Mouse (Mus musculus) neural tube, embryonic 13.5 days (tissue): ENCODE measurements around the gene A930018P22Rik. TPM values are rescaled to one million over a fixed set of nuclear protein-coding genes. Genes with fewer than 3 reads are reported as not detected.
"Not testable (repeated sequence)": the region's sequence is repeated elsewhere in the genome, so short reads cannot be mapped to it uniquely, and the experiment has no call there.

Experiments used
- ATAC-seq: fragments of 200-750 bp; cut with Nextera tagmentation; 2 replicates; pipeline ENCODE4 v1.8.0; 2017; ENCODE audit warnings: low read depth, mild to moderate bottlenecking, moderate TSS enrichment, moderate library complexity
- H3K27ac ChIP-seq: fragments of 300-500 bp; sonication (generic); replicated peaks from 2 replicates; pipeline ENCODE4 v1.5.1; 2015; ENCODE audit warnings: moderate library complexity, mild to moderate bottlenecking, inconsistent platforms
- H3K27me3 ChIP-seq: fragments of 300-500 bp; sonication (generic); 2 replicates; pipeline ENCODE4 v1.6.1; 2015; ENCODE audit warnings: mild to moderate bottlenecking, inconsistent platforms
- H3K36me3 ChIP-seq: fragments of 300-500 bp; sonication (generic); 2 replicates; pipeline ENCODE4 v1.6.1; 2015; ENCODE audit warnings: mild to moderate bottlenecking, inconsistent platforms
- H3K4me1 ChIP-seq: fragments of 300-500 bp; sonication (generic); replicated peaks from 2 replicates; pipeline ENCODE4 v1.6.1; 2015; ENCODE audit warnings: inconsistent platforms
- H3K4me2 ChIP-seq: fragments of 300-500 bp; sonication (generic); 2 replicates; pipeline ENCODE4 v1.6.1; 2015; ENCODE audit warnings: inconsistent platforms, mild to moderate bottlenecking, moderate library complexity
- H3K4me3 ChIP-seq: fragments of 300-500 bp; sonication (generic); 2 replicates; pipeline ENCODE4 v1.5.1; 2015; ENCODE audit warnings: mild to moderate bottlenecking, inconsistent platforms
- H3K9ac ChIP-seq: fragments of 300-500 bp; sonication (generic); 2 replicates; pipeline ENCODE4 v1.6.1; 2015; ENCODE audit warnings: moderate library complexity, mild to moderate bottlenecking, inconsistent platforms
- H3K9me3 ChIP-seq: fragments of 300-500 bp; sonication (generic); 2 replicates; pipeline ENCODE4 v1.6.1; 2016; ENCODE audit warnings: inconsistent platforms
- WGBS: fragments of 180-500 bp; shearing (Covaris S2); methylation state at CpG from one replicate; pipeline ENCODE4 v1.1.7; 2015; 5-methylcytosine and 5-hydroxymethylcytosine counted together
- polyA plus RNA-seq: library from polyadenylated mRNA; unstranded; fragments of >200 nt; fragmentation: Nextera tagmentation; extraction: Ambion mirVana; gene quantifications from 2 replicates; pipeline ENCODE4 v1.2.1, GENCODE M21; 2015

A930018P22Rik gene
- polyA plus RNA-seq, 1 experiment from 2014 or later: 0.24 TPM

DNA sequence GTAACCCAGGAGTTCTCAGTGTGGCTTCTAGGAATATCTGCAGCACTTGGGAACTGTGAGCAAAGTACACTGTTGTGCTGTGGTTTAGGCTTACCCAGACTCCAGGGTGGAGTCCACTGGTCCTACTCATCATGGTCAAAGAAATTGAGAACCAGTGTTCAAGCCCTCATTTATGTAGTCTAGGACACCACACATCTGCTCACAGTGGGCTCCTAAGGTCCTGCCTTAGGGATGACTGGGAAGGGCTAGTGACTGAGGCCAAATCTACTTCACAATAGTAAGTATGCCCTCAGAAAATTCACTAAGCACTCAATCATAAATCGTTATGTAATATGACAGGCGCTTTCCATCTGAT is 23.4 kb upstream of the A930018P22Rik start:
- Histone ChIP-seq H3K4me3 (no peak overlapping the region), H3K9ac (no peak overlapping the region), H3K9me3 (no peaks in the 10 kb centered on the region), H3K27me3 (no peaks in the 10 kb centered on the region), H3K36me3 (no peaks in the 10 kb centered on the region), H3K4me2 (no peak overlapping the region), H3K4me1 (peaks cover 10% of the 10 kb centered on the region), H3K27ac (no peak overlapping the region)
- no peak for ATAC-seq
- WGBS: 96% methylated on average over 2 of the region's 2 CpGs

DNA sequence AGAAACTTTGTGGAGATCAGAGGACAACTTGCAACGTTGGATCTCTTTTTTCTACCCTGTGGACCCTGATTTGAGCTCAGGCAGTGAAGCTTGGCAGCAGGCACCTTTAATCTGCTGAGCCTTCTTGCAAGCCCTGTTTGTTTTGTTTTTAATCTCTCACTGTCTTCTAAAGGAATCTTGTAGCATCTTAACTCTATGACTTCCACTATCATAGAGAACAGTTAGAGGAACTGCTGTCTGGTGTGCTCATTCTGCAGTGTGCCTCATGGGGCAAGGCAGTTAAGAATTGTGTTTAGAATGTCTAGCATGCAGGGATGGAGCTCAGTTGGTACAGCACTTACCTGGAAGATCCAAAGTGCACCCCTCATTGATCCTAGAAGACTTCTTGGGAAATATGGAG is 22.6 kb upstream of the A930018P22Rik start:
- Histone ChIP-seq H3K27ac (no peak overlapping the region), H3K36me3 (no peaks in the 10 kb centered on the region), H3K9me3 (no peaks in the 10 kb centered on the region), H3K4me2 (no peak overlapping the region), H3K4me3 (no peak overlapping the region), H3K4me1 (peaks cover 10% of the 10 kb centered on the region), H3K9ac (no peak overlapping the region), H3K27me3 (no peaks in the 10 kb centered on the region)
- 65% methylated on average over 1 of the region's 1 CpGs for WGBS
- no peak for ATAC-seq

DNA sequence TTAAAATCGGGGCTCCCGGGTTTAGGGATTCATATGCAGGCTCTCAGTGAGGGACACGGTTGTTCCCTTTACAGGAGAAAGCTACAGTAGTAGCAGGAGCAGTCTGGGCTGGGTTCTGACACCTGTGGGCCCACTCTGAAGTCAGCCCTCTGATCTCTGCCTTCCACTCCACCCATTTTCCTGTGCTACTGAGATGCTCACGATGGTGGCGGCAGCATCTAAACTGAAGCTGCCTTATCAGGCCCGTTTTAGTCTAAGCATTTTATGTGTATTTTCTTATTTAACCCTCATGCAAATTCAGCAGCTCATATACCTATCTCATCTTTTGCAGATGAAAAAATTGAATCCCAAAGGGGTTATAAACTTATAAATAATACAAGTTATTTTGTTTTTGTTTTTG is 17.8 kb upstream of the A930018P22Rik start:
- Histone ChIP-seq H3K27ac (no peak overlapping the region), H3K4me2 (no peak overlapping the region), H3K4me3 (no peak overlapping the region), H3K4me1 (no peaks in the 10 kb centered on the region), H3K9ac (no peak overlapping the region), H3K27me3 (no peaks in the 10 kb centered on the region), H3K36me3 (no peaks in the 10 kb centered on the region), H3K9me3 (no peaks in the 10 kb centered on the region)
- 87% methylated on average over 6 of the region's 6 CpGs for WGBS
- ATAC-seq: no peak

DNA sequence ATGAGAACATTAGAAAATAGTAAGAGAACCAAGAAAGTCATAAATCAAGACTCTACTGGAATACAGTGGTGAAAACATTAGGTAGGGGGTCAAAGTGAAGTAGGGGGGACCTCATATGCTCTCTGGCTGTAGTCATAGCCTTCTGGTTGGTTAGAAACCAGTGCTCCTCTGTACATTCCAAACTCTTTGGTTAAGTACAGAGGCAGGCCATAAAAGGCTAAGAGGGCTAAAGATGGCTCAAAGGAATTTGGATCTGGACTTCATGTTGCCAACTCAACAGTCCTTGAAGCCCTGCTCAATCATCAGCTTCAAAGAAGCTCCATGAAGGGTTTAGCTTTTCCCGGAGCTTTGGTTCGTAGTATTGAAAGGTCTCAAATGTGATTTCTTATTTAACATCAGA is 13.5 kb upstream of the A930018P22Rik start:
- not testable (repeated sequence) for ATAC-seq, H3K9me3 ChIP-seq, H3K4me1 ChIP-seq, H3K9ac ChIP-seq, H3K27me3 ChIP-seq, H3K4me2 ChIP-seq, H3K4me3 ChIP-seq, H3K27ac ChIP-seq, H3K36me3 ChIP-seq
- WGBS: 93% methylated on average over 2 of the region's 2 CpGs

DNA sequence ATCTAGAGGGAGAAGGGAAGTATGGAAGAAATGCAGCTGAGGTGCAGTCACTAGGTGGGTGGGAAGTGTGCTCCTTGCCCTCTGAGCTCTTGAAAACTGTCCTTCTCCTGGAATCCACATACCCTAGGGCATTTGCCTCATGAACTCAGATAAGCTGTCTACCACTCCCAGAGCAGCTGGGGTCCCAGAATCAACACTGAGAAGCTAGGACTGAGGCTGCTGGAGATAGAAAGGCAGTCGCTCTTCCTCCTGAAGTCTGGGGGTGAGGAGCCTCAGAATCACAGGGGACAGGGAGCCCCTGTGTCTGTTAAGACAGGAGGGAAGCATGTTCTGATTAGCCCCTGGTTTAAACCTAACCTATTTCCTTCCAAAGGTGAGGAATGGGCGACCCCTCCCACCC is 13.0 kb upstream of the A930018P22Rik start:
- no peak for ATAC-seq
- Histone ChIP-seq H3K36me3 (no peaks in the 10 kb centered on the region), H3K4me1 (no peaks in the 10 kb centered on the region), H3K4me2 (no peak overlapping the region), H3K9me3 (no peaks in the 10 kb centered on the region), H3K27ac (no peak overlapping the region), H3K4me3 (no peak overlapping the region), H3K27me3 (no peaks in the 10 kb centered on the region), H3K9ac (no peak overlapping the region)
- WGBS: 81% methylated on average over 2 of the region's 2 CpGs

DNA sequence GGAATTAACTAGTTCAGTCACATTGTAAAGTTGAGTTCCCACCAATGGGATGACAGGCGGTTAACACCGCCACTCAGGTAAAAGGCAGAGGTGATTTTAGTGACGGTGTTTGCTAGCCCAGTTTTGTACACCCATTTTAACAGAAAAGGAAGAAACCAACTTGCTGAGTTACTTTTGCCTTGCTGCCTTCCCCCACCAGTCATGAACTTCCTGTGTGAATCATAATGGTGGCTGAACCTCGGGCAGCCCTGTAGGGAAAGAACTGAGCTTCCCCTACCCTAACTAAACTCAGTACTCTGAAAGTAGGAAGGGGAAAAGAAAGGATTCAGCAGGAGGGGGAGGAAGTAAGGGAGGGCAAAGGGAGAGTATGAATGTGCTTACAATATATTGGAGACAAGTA is 12.5 kb upstream of the A930018P22Rik start:
- no peaks in the 10 kb centered on the region for H3K4me1 ChIP-seq
- no peaks in the 10 kb centered on the region for H3K27me3 ChIP-seq
- no peak overlapping the region for H3K4me2 ChIP-seq
- no peaks in the 10 kb centered on the region for H3K36me3 ChIP-seq
- no peak for ATAC-seq
- H3K27ac ChIP-seq: no peak overlapping the region
- WGBS: 86% methylated on average over 4 of the region's 4 CpGs
- H3K4me3 ChIP-seq: no peak overlapping the region
- H3K9ac ChIP-seq: no peak overlapping the region
- H3K9me3 ChIP-seq: no peaks in the 10 kb centered on the region

DNA sequence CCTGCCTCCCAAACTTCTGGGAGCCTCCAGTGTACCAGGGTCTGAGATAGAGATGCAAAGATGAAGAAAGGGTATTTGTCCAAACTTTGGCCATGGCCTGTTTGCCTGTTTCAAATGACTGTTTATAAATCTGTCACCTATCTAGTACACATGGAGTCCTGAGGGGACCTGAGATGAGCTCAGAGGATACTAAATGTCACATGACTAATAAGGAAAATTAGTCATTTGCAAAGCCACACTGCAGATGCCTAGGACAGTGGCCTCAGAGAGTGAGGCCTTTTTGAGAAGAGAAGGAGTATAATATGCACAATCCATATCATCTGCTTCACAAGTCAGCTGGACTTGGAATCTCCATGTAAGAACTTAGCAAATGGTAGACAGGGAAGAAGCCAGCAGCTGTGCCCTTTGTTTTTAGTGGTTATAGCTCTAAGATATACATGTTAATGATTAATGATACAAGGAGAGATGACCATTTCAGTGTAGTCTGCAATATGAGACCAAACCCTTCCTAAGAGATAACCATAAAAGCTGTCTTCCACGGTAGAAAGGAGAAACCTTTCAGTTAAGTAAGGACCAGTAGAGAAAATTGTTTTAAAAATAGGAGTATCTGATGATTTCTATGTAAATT is 11.3 kb upstream of the A930018P22Rik start:
- not testable (repeated sequence) for ATAC-seq, H3K9me3 ChIP-seq, H3K36me3 ChIP-seq, H3K4me2 ChIP-seq, H3K4me1 ChIP-seq, H3K9ac ChIP-seq, H3K27ac ChIP-seq, H3K4me3 ChIP-seq, H3K27me3 ChIP-seq
- no CpG with 5 or more reads among the region's 1 CpGs for WGBS

DNA sequence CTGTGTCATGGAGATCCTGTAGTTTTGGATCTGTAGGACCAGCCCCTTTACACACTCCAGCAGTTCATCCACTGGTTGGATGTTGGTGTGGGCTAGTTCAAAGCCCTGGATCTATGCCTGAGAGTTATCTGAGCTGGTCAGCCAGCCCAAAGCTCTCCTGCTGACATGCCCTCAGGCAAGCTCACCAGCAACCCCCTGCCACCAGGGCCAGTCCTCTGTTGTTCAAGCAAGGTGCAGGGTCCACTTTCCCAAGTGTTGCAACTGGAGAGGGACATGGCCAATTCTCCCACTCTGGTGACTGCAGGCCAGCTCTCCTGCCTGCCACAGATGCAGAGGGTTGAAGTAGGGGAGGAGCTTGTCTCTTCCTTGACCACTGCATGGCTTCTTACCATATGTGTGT is 9.0 kb upstream of the A930018P22Rik start:
- not testable (repeated sequence) for H3K4me3 ChIP-seq, H3K27ac ChIP-seq, H3K9ac ChIP-seq, H3K4me1 ChIP-seq, H3K27me3 ChIP-seq, H3K9me3 ChIP-seq, ATAC-seq, H3K36me3 ChIP-seq, H3K4me2 ChIP-seq

DNA sequence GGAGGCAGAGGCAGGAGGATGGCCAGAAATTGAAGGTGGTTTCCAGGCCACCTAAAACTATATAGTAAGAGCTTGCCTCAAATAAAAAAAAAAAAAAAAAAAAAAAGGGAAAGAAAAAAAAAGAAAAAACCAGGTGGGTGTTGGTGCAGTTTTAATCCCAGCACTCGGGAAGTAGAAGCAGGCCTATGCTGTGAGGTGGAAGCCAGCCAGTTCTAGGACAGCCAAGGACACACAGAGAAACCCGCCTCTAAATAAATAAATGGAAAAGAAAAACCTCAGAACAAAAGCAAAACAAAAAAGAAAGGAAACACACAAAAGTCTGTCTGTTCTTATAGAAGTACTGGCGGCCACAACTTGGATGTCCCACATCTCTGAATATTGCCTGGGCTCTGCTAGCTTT is 7.7 kb upstream of the A930018P22Rik start:
- Histone ChIP-seq H3K36me3 (no peaks in the 10 kb centered on the region), H3K27ac (no peak overlapping the region), H3K27me3 (no peaks in the 10 kb centered on the region), H3K9ac (no peak overlapping the region), H3K4me1 (peaks cover 10% of the 10 kb centered on the region; the same call in 1 of the 2 replicates), H3K4me2 (no peak overlapping the region), H3K4me3 (no peak overlapping the region), H3K9me3 (no peaks in the 10 kb centered on the region)
- ATAC-seq: no peak
- WGBS: 82% methylated on average over 3 of the region's 3 CpGs

DNA sequence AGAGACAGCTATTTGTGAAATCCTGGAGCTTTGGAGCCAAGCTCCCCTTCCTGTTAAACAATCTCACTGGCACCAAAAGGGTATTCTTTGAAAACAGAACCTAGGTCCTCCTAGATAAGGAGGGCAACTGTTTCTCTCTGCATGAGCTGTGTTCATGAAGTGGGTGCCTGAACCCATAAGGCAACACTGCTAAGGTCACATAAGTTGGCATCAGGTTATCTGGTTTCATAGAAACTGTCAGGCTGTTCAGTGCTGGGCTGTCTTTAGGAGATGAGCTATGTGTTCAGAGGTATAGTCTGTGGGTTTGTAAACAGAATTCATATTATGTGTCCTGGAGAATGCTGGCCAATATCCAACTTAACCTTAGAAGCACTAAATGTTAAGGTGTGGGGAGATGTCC is 5.4 kb upstream of the A930018P22Rik start:
- H3K4me3 ChIP-seq, H3K36me3 ChIP-seq, H3K4me2 ChIP-seq, H3K9me3 ChIP-seq, H3K27me3 ChIP-seq, H3K9ac ChIP-seq, ATAC-seq, H3K27ac ChIP-seq: not testable (repeated sequence)
- H3K4me1 ChIP-seq: peaks cover 12% of the 10 kb centered on the region; the same call in 1 of the 2 replicates

DNA sequence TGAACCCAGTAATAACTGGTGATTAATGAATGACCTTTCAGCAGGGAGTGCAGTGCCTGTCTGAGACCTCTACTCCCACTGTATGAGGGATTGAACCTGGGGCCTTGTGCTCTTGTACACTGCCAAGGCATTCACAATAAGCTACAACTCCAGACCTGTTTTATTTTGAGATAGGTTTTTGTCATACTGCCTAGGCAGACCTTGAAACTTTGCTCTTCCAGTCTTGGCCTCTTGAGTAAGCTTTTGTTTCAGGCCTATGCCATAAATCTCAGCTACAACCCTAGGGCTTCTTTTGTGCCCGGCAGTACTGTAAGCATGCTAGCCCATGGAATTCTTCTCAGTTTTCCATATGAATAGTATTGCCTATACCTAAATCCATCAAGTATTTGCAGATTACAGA is 3.5 kb upstream of the A930018P22Rik start:
- ATAC-seq: no peak
- Histone ChIP-seq H3K9me3 (no peaks in the 10 kb centered on the region), H3K36me3 (no peaks in the 10 kb centered on the region), H3K4me1 (peaks cover 20% of the 10 kb centered on the region), H3K4me3 (no peak overlapping the region), H3K27me3 (peaks cover 9% of the 10 kb centered on the region), H3K4me2 (no peak overlapping the region), H3K27ac (no peak overlapping the region), H3K9ac (no peak overlapping the region)
- 7% methylated on average over 1 of the region's 1 CpGs for WGBS

DNA sequence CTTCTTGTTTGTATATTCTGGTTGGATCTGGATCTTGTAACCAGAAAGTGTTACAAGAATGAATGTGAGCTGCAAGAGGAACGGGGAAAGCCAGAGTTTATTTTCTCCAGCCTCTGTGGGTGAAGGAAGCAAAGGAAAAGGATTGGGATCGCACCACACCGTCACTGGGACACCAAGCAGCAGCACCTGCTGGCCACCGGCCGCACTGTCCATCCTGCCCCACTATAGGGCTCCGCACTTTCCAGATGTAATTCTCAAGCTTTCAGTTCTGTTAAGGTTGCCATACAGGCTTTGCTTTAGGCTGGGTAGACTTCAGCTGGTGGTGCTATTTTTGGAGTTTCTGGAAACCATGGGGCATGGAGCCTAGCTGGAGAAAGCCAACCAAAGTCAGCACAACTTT is 2.3 kb upstream of the A930018P22Rik start:
- peaks cover 24% of the 10 kb centered on the region for H3K4me1 ChIP-seq
- peaks cover 16% of the 10 kb centered on the region for H3K27me3 ChIP-seq
- no peak overlapping the region for H3K4me3 ChIP-seq
- WGBS: 62% methylated on average over 6 of the region's 6 CpGs
- H3K9ac ChIP-seq: no peak overlapping the region
- ATAC-seq: no peak
- H3K9me3 ChIP-seq: no peaks in the 10 kb centered on the region
- no peak overlapping the region for H3K4me2 ChIP-seq
- no peaks in the 10 kb centered on the region for H3K36me3 ChIP-seq
- no peak overlapping the region for H3K27ac ChIP-seq

DNA sequence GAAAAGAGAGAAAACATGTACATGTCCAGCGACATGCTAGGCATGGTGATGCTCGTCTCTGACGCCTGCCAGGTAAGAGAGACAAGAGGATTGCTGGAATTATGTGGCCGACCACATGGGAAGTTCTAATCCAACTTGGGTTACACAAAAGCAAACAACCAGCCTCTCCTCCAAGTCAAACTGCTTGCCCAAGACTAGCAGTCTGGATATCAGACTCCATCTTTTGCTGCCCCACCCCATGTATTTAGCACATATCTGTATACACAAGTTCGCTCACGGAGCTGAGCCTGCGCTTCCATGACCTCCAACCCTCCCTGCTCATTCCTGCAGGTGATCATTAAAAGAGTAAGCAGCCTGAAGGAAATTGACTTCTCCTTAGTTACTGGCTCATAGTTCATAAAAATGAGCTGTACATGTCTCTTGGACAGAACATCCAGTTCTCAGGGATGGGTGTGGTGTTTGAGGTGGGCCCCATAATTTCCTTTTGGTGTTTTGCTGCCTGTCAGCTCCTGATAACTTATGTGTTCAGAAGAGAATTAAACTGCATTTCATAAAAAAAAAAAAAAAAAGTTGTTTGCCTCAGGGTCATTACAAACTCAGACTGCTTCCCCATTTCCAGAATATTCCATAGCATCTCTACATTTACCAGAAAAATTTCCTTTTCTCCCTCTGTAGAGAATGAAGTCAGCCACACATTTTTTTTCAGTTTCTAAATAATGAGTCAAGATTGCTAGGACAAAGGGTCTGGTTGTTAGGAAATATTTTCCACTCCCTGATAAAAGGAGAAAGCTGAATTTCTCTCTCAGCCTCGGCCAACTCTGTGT is 676 bp upstream of the A930018P22Rik start:
- H3K27me3 ChIP-seq: peaks cover 27% of the 10 kb centered on the region
- peaks cover 24% of the 10 kb centered on the region for H3K4me1 ChIP-seq
- no peak overlapping the region for H3K27ac ChIP-seq
- H3K9me3 ChIP-seq: no peaks in the 10 kb centered on the region
- no peak for ATAC-seq
- H3K9ac ChIP-seq: peak overlapping the region; percentile 78; the same call in 1 of the 2 replicates
- no peaks in the 10 kb centered on the region for H3K36me3 ChIP-seq
- 80% methylated on average over 8 of the region's 8 CpGs for WGBS
- peak overlapping the region; percentile 73 for H3K4me3 ChIP-seq
- H3K4me2 ChIP-seq: peak overlapping the region; percentile 95
